Mouse (Mus musculus) brain, embryonic 14.5 days (tissue): Measurements from ENCODE around the gene Nf1.

Experiments used
- CTCF ChIP-seq: fragments of 200-500 bp; IDR thresholded peaks from 2 replicates; pipeline ENCODE4 v1.5.1; 2012; ENCODE audit warnings: inconsistent platforms, mild to moderate bottlenecking, moderate library complexity, borderline replicate concordance; ENCODE audit not compliant: insufficient read depth, insufficient read length; ENCODE audit errors: extremely low read depth
- POLR2A ChIP-seq: fragments of 200-500 bp; IDR thresholded peaks from 2 replicates; pipeline ENCODE4 v1.6.1; 2012; ENCODE audit warnings: mild to moderate bottlenecking, inconsistent platforms, borderline replicate concordance; ENCODE audit not compliant: poor library complexity, insufficient read depth, insufficient read length, severe bottlenecking; ENCODE audit errors: extremely low read depth

DNA sequence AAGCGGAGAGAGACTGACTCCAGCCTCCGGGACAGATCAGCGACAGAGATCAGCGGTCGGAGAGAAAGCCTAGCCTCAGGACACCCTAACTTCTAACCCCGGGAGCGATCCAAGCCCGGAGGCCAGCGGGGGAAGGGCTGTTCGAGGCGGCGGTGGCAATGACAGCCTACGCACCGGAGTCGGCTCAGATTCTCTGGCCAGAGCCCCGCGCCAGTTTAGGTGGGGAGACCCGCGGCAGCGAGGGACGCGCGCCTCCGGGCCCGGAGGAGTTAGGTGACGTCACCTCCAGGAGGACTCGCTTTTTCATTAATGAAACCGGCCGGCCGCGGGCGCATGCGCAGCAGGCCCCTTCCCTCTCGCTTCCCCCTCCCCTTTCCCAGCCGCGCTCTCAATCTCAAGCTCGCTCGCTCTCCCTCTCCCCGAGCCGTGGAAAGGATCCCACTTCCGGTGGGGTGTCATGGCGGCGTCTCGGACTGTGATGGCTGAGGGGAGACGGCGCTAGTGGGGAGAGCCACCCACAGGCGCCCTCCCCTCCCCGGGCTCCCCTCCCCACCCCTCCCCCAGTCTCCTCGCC is at the start of gene Nf1:
- TF ChIP-seq CTCF: no peak
- peak; percentile 60; the same call in 1 of the 2 replicates for TF ChIP-seq POLR2A
